Mouse (Mus musculus): ENCODE results near the gene Cyp24a1. TPM values are rescaled to one million over a fixed set of nuclear protein-coding genes. Genes with fewer than 3 reads are reported as not detected.

Cyp24a1 gene
- polyA plus RNA-seq, 1 experiment from 2014 or later: 0.05 TPM

GRCm38 (mm10) chr2:170438782-170439181 lies 58.2 kb downstream of the Cyp24a1 start:
- Histone ChIP-seq H3K4me2 (ENCODE audit: low read depth, low read length) (no peak overlapping the region), H3K4me3 (ENCODE audit: low read depth, low read length) (no peak overlapping the region), H3K36me3 (ENCODE audit: control insufficient read depth, insufficient read depth, low read length) (no peaks in the 10 kb centered on the region), H3K9ac (replicated peaks; ENCODE audit: low read depth, low read length) (no peak overlapping the region), H3K9me3 (ENCODE audit: control insufficient read depth, low read length) (no peaks in the 10 kb centered on the region), H3K4me1 (ENCODE audit: control insufficient read depth, insufficient read depth, low read length) (peaks cover 6% of the 10 kb centered on the region; the same call in 1 of the 2 replicates), H3K27me3 (ENCODE audit: control insufficient read depth, insufficient read depth, low read length) (no peaks in the 10 kb centered on the region), H3K27ac (ENCODE audit: low read depth, low read length) (no peak overlapping the region)
- WGBS: 45% methylated on average over 13 of the region's 13 CpGs
- ATAC-seq (ENCODE audit: low read depth): no peak

GRCm38 (mm10) chr2:170436204-170436603 lies 60.7 kb downstream of the Cyp24a1 start:
- WGBS: 75% methylated on average over 4 of the region's 4 CpGs
- no peak for ATAC-seq (ENCODE audit: low read depth)

More at GRCm38 (mm10) chr2:170436204-170436603, 60.7 kb downstream of the Cyp24a1 start:
- no peak overlapping the region for H3K4me3 ChIP-seq (ENCODE audit: low read depth, low read length)
- H3K4me2 ChIP-seq (ENCODE audit: low read depth, low read length): no peak overlapping the region
- H3K36me3 ChIP-seq (ENCODE audit: control insufficient read depth, insufficient read depth, low read length): no peaks in the 10 kb centered on the region
- H3K4me1 ChIP-seq (ENCODE audit: control insufficient read depth, insufficient read depth, low read length): peaks cover 6% of the 10 kb centered on the region; the same call in 1 of the 2 replicates
- no peaks in the 10 kb centered on the region for H3K9me3 ChIP-seq (ENCODE audit: control insufficient read depth, low read length)
- no peak overlapping the region for H3K27ac ChIP-seq (ENCODE audit: low read depth, low read length)
- no peaks in the 10 kb centered on the region for H3K27me3 ChIP-seq (ENCODE audit: control insufficient read depth, insufficient read depth, low read length)
- no peak overlapping the region for H3K9ac ChIP-seq (replicated peaks; ENCODE audit: low read depth, low read length)

Other genes with a start within 250 kb of the Cyp24a1 start
- gene Bcas1, start 69.3 kb downstream of the Cyp24a1 start, polyA plus RNA-seq (2014; fragmentation: Nextera tagmentation; extraction: Ambion mirVana): 11.8 and 14.6 TPM in 2 replicates
- gene Pfdn4, start 717 bp downstream of the Cyp24a1 start, polyA plus RNA-seq (2014; fragmentation: Nextera tagmentation; extraction: Ambion mirVana): 159 and 161 TPM in 2 replicates
- 0.26 TPM in 1 of 2 replicates, not detected in the other for gene 4930470P17Rik, start 104.9 kb upstream of the Cyp24a1 start, polyA plus RNA-seq (2014; fragmentation: Nextera tagmentation; extraction: Ambion mirVana)
- 73.7 and 74.4 TPM in 2 replicates for gene Dok5, start 234.7 kb upstream of the Cyp24a1 start, polyA plus RNA-seq (2014; fragmentation: Nextera tagmentation; extraction: Ambion mirVana)